Mouse (Mus musculus): ENCODE data around the gene Dennd1a. TPM values are rescaled to one million over a fixed set of nuclear protein-coding genes. Genes with fewer than 3 reads are reported as not detected.

The Dennd1a gene
- polyA plus RNA-seq, 1 experiment from 2014 or later: 9.6 TPM

DNA sequence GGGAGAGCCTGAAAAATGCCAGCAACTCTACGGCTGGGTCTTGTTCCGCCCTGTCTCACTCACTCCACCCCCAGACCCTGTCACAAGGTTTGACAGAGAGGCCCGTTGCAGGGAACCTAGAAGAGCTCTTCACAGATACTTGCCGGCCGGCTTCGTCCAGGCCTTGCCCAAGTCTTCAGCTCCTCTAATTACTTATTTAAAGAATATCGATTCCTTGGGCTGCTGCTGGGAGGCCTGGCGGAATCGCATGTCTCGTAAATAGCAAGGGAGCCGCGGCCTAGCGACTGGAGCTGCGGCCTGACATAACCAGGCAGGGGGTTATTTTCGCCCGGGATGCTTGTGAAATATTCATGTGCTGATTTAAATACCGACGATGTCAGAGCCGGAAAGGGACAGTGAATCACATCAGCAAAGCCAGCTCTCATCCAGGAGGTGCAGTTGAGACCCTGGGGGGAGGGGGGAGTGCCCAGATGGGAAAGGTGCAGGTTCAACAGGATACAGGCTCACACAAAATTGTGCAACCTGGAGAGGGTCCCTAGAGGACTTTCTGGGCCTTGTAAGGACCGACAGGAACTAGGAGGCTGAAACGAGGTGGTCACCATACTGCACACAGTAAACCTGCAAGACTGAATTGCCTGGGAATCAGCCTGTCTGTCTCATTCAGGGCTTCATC, 528.7 kb downstream of the Dennd1a start:
- Histone ChIP-seq H3K36me3 (ENCODE audit: control insufficient read depth, insufficient read depth, low read length) (no peaks in the 10 kb centered on the region), H3K27ac (ENCODE audit: low read length) (no peak overlapping the region), H3K4me1 (ENCODE audit: control insufficient read depth, insufficient read depth, low read length) (peaks cover 21% of the 10 kb centered on the region), H3K4me3 (ENCODE audit: low read length) (no peak overlapping the region), H3K9me3 (ENCODE audit: control insufficient read depth, low read length) (no peaks in the 10 kb centered on the region), H3K4me2 (ENCODE audit: low read depth, low read length) (peak overlapping the region; percentile 24; the same call in 1 of the 2 replicates), H3K9ac (ENCODE audit: low read depth, low read length) (peak overlapping the region; percentile 53), H3K27me3 (replicated peaks; ENCODE audit: control insufficient read depth, insufficient read depth, low read length) (no peaks in the 10 kb centered on the region)
- peak; percentile 51; the same call in 1 of the 2 replicates for ATAC-seq
- whole genome bisulfite sequencing: 15% methylated on average over 21 of the region's 21 CpGs

DNA sequence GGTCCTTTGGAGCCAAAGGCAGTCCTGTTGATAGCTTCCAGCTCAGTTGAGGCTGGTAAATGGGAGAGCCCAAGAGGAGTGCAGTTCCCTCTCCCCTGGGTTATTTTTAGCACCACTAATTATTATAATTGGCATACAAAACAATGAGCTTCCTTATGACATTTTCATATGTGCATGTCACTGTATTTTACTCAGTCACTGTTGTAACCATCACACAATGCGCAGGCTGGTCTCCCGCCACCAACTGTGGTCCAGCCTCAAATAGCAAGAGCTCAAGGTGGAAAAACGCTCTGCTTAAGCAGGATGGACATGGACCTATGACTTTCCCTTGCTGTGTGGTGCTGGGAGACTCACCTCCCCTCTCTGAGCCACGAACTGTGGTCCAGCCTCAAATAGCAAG, 529.4 kb downstream of the Dennd1a start:
- no peak for ATAC-seq
- Histone ChIP-seq H3K9me3 (ENCODE audit: control insufficient read depth, low read length) (no peaks in the 10 kb centered on the region), H3K36me3 (ENCODE audit: control insufficient read depth, insufficient read depth, low read length) (no peaks in the 10 kb centered on the region), H3K4me3 (ENCODE audit: low read length) (no peak overlapping the region), H3K27me3 (replicated peaks; ENCODE audit: control insufficient read depth, insufficient read depth, low read length) (no peaks in the 10 kb centered on the region), H3K4me1 (ENCODE audit: control insufficient read depth, insufficient read depth, low read length) (peaks cover 21% of the 10 kb centered on the region), H3K9ac (ENCODE audit: low read depth, low read length) (0 out of 2 replicates have a peak overlapping the region, but pooled peaks have one; percentile 53), H3K27ac (ENCODE audit: low read length) (no peak overlapping the region), H3K4me2 (ENCODE audit: low read depth, low read length) (no peak overlapping the region)
- 76% methylated on average over 4 of the region's 4 CpGs for WGBS

DNA sequence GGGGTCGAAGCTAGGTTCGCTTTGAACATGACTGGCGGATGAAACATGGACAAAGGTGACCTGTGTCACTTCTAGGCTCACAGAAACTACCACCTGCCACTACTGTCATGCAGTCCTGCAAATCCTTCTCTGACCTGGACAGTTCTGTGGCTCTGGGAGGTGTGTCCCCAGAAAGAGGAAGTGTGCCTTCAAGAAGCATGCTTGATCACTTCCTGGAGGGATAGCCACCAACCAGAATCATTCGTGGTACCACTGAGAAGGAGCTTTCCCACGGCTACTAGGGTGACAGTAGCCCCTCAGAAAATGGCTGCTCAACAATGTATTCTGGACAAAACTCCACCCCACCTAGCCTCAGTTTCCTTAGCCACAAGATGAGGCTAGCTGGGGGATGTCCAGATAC, 530.2 kb downstream of the Dennd1a start:
- Histone ChIP-seq H3K36me3 (ENCODE audit: control insufficient read depth, insufficient read depth, low read length) (no peaks in the 10 kb centered on the region), H3K27me3 (replicated peaks; ENCODE audit: control insufficient read depth, insufficient read depth, low read length) (no peaks in the 10 kb centered on the region), H3K4me2 (ENCODE audit: low read depth, low read length) (no peak overlapping the region), H3K4me1 (ENCODE audit: control insufficient read depth, insufficient read depth, low read length) (peaks cover 21% of the 10 kb centered on the region), H3K27ac (ENCODE audit: low read length) (no peak overlapping the region), H3K9ac (ENCODE audit: low read depth, low read length) (no peak overlapping the region), H3K4me3 (ENCODE audit: low read length) (no peak overlapping the region), H3K9me3 (ENCODE audit: control insufficient read depth, low read length) (no peaks in the 10 kb centered on the region)
- no peak for ATAC-seq
- 79% methylated on average over 5 of the region's 5 CpGs for WGBS

DNA sequence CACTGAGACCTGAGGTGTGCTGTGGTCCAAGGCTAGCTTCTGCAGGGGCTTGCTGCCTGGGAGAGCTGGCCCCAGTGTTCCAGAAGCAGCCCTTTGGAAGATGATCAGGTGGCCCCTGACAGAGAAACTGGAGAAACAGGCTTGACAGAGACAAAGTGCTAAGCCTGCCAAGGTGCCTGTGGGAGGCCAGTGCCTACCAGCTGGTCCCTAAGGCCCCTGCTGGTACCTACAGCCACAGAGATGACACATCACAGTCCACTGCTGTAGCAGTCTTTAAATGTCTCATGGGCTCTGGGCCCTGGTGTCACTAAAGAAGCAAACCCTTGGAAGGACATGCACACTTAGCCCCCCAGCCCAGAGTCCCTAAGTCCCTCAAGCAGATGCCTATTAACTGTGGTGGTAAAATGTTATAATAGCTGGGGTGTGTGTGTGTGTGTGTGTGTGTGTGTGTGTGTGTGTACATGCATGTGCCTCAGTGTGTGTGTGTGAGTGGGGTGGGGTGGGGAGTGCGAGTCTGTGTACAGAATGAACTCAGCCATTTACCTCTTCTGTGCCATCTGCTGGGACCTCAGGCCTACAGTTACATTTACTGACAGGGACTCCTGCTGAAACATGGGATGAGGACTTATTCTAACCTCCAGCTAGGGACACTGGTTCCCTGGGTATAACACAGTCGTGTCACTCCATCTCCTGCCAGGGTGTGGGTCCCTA, 530.8 kb downstream of the Dennd1a start:
- peak; percentile 57 for ATAC-seq
- no peak overlapping the region for H3K4me2 ChIP-seq (ENCODE audit: low read depth, low read length)
- no peaks in the 10 kb centered on the region for H3K27me3 ChIP-seq (replicated peaks; ENCODE audit: control insufficient read depth, insufficient read depth, low read length)
- H3K4me3 ChIP-seq (ENCODE audit: low read length): no peak overlapping the region
- H3K4me1 ChIP-seq (ENCODE audit: control insufficient read depth, insufficient read depth, low read length): peaks cover 21% of the 10 kb centered on the region
- 78% methylated on average over 2 of the region's 2 CpGs for WGBS
- H3K27ac ChIP-seq (ENCODE audit: low read length): no peak overlapping the region
- no peaks in the 10 kb centered on the region for H3K9me3 ChIP-seq (ENCODE audit: control insufficient read depth, low read length)
- no peaks in the 10 kb centered on the region for H3K36me3 ChIP-seq (ENCODE audit: control insufficient read depth, insufficient read depth, low read length)
- H3K9ac ChIP-seq (ENCODE audit: low read depth, low read length): no peak overlapping the region

DNA sequence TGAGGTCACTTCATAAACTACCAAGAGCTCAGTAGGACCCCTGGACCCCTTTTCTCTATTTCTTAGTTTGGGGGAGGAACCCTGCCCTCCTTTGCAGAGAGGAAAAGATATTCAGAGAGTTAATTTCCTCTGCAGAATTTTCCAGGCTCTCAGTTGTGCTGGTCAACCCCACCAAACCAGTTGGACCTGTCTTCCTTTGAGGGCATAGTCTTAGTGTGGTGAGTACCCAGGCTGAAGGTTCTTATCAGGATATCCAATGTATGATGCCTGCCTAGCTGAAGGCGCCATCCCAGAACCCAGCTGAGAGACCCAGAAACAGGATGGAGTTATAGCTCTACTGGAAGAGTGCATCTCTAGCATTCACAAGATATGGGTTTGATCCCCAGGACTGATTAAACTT, 536.1 kb downstream of the Dennd1a start:
- Histone ChIP-seq H3K4me1 (ENCODE audit: control insufficient read depth, insufficient read depth, low read length) (peaks cover 19% of the 10 kb centered on the region; the same call in 1 of the 2 replicates), H3K4me3 (ENCODE audit: low read length) (no peak overlapping the region), H3K27ac (ENCODE audit: low read length) (no peak overlapping the region), H3K4me2 (ENCODE audit: low read depth, low read length) (no peak overlapping the region), H3K36me3 (ENCODE audit: control insufficient read depth, insufficient read depth, low read length) (no peaks in the 10 kb centered on the region), H3K9ac (ENCODE audit: low read depth, low read length) (no peak overlapping the region), H3K9me3 (ENCODE audit: control insufficient read depth, low read length) (no peaks in the 10 kb centered on the region), H3K27me3 (replicated peaks; ENCODE audit: control insufficient read depth, insufficient read depth, low read length) (no peaks in the 10 kb centered on the region)
- WGBS: 82% methylated on average over 1 of the region's 1 CpGs
- ATAC-seq: peak; percentile 45

DNA sequence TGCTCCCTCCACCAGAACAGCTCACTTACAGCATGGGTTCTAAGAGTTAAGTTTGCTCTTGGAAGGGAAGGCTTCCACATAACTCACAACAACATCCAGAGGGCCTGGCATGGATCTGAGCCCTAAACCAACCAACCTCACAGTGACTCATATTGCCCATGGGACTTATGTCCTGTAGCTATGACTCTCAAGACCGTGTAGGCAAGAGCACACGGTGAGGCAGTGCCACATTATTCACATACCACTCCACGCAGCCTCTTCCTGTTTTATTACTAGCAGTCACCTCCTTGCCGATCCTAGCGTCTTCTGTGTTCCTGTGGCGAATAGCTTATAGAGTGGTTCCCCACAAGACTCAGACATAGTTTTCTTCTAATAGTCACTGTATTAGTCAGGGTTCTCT, 537.9 kb downstream of the Dennd1a start:
- Histone ChIP-seq H3K4me2 (ENCODE audit: low read depth, low read length) (no peak overlapping the region), H3K9ac (ENCODE audit: low read depth, low read length) (no peak overlapping the region), H3K4me1 (ENCODE audit: control insufficient read depth, insufficient read depth, low read length) (peaks cover 19% of the 10 kb centered on the region; the same call in 1 of the 2 replicates), H3K27me3 (replicated peaks; ENCODE audit: control insufficient read depth, insufficient read depth, low read length) (no peaks in the 10 kb centered on the region), H3K9me3 (ENCODE audit: control insufficient read depth, low read length) (no peaks in the 10 kb centered on the region), H3K36me3 (ENCODE audit: control insufficient read depth, insufficient read depth, low read length) (no peaks in the 10 kb centered on the region), H3K4me3 (ENCODE audit: low read length) (no peak overlapping the region), H3K27ac (ENCODE audit: low read length) (no peak overlapping the region)
- no peak for ATAC-seq
- WGBS: 60% methylated on average over 6 of the region's 6 CpGs

Small RNAs within 50 kb of the gene (microRNA-seq; reads per million reads assigned to microRNA genes)
- gene Gm44455: not detected

Other genes starting within 250 kb of the Dennd1a start
- 0.05 TPM in 1 of 2 replicates, not detected in the other for gene Lhx2, start 51.9 kb upstream of the Dennd1a start, polyA plus RNA-seq (2015; fragmentation: Nextera tagmentation; extraction: Ambion mirVana)
- gene Nek6, start 224.3 kb upstream of the Dennd1a start, polyA plus RNA-seq (2015; fragmentation: Nextera tagmentation; extraction: Ambion mirVana): 124 and 128 TPM in 2 replicates

All from intestine, embryonic 16.5 days (tissue).